Mouse (Mus musculus) CD4-positive naive resting alpha-beta T cell, adult 57 days (primary cell): ENCODE measurements around the gene Slc37a3. TPM values are rescaled to one million over a fixed set of nuclear protein-coding genes. Genes with fewer than 3 reads are reported as not detected.

Experiments
- total RNA-seq: library from RNA; stranded (reverse); gene quantifications from one replicate; pipeline ENCODE4 v1.2.4, GENCODE M21; 2023

Slc37a3 gene
- 63.3 TPM for total RNA-seq

DNA sequence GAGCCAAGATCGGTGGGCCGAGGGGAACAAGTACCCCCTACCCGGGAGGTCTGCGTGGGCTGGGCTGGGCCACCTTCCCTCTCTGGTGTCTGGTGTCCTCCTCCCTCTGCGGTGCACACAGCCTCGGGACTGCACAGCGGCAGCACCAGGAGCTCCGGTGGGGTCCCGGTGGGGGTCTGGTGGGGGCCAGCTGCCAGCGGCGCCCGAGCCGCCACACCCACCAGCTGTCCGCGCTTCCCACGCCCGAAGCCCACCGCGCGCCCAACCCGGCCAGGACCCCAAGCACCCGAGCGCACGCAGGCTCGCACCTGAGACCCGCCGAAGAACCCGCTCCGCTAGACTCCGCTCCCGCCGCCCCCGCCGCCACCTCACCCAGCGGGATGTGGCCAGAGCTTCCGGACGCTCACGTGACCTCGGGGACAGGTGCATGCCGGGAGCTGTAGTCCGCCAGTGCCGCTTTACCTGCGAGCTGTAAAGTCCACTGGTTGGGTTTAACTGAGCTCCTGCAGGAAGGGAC lies at the start of gene Slc37a3:
Gene Slc37a3, minus strand, starts transcription at position 365 of the 517 bp plus-strand sequence.

DNA sequence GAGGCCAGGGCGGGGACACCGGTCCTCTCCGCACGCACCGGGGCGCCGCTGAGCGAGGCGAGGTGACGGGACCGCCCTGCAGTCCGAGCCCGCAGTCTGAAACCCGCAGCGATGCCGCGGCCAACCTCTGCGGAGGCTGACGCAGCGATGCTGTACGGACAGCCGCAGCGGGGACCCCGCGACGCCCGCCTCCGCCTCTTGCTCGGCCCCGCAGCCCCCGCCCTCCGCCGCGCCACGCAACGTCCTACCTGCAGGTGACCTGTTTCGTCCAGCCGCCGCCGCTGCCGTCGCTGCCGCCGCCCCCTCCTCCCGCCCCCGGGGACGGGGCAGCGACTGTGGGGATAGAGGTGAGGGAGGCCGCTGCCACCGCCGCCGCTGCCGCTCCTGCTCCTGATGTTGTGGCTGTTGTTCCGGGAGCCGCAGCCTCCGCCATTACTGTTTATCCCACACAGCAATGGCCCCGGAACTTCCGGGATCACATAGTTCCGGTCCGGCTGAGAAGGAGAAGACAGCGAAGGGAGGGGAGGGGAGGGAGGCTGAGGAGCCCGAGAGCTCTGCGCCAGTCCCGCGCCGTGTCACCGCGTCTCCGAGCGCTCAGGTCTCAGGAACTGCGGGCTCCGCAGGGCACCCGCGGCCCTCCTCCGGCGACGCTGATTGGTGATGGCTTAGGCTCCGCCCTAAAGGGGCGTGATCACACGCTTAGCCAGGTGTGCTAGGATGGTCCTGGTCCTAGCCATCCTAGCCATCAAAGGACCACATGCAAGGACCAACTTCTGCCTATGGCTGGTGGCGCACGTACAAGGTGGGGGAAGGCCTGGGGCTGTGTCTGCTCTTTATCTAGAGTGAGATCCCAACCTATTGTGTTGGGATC lies 42.6 kb upstream of the Slc37a3 start, which contains the start of gene Mkrn1:
Gene Mkrn1, minus strand, starts transcription at position 612 of the 871 bp plus-strand sequence.

DNA sequence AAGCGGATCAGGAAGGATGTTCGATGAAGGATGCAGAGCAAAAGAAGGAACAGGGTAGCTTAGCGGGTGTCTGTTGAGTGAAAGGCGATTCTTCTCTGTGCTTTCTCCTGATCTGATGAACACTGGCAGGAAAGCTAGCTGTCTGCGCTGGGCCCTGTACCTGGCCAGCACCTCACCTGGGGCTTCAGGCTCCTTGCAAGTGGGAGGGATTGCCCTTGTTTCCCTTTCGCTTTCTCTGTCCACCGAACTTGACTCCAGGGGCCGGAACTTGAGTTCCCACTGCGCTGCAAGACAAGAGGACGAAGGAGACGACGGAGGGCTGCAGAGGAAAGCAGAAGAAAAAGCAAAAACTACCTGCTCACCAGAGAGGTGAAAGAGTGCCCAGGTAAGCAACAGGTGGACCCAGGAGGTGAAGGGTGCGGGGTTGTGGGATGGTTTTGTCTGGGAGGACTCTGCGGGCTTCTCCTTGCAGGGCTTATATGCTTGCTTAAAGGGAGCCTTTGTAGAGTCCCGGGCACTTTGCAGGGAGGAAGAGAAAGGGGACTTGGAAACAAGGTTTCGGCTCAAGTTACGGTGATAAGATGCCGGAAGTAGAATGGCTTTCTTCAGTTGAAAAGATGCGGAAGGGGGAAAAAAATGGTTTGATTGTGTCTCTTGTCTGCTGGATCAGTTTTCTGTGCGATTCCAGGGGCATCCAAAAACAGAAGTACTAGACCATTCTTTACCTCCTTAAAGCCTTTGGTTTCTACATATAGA lies 3.8 kb upstream of the Slc37a3 start, which contains the start of gene Rab19:
Gene Rab19, plus strand, starts transcription at position 51 of the 756 bp plus-strand sequence.

Other genes with a start within 250 kb of the Slc37a3 start
- gene Kdm7a, start 170.9 kb downstream of the Slc37a3 start, total RNA-seq: 85.2 TPM
- gene Rab19, start 3.5 kb upstream of the Slc37a3 start, total RNA-seq: 6.6 TPM
- gene Mkrn1, start 42.8 kb upstream of the Slc37a3 start, total RNA-seq: 117 TPM
- 0.33 TPM for gene Dennd2a, start 180.2 kb upstream of the Slc37a3 start, total RNA-seq
- gene Adck2, start 196.2 kb upstream of the Slc37a3 start, total RNA-seq: 40.4 TPM
- gene Gm42420, start 208.1 kb upstream of the Slc37a3 start, total RNA-seq: not detected
- gene Ndufb2, start 214.9 kb upstream of the Slc37a3 start, total RNA-seq: 44.8 TPM